Mouse (Mus musculus): ENCODE measurements around the gene Sbsn. TPM values are rescaled to one million over a fixed set of nuclear protein-coding genes. Genes with fewer than 3 reads are reported as not detected.
"Not testable (repeated sequence)": the region's sequence is repeated elsewhere in the genome, so short reads cannot be mapped to it uniquely, and the experiment has no call there.

Sbsn gene
- total RNA-seq (2015; ENCODE audit: low replicate concordance) (not detected in 2 replicates), total RNA-seq (2017; ENCODE audit: low replicate concordance) (not detected in 2 replicates)

DNA sequence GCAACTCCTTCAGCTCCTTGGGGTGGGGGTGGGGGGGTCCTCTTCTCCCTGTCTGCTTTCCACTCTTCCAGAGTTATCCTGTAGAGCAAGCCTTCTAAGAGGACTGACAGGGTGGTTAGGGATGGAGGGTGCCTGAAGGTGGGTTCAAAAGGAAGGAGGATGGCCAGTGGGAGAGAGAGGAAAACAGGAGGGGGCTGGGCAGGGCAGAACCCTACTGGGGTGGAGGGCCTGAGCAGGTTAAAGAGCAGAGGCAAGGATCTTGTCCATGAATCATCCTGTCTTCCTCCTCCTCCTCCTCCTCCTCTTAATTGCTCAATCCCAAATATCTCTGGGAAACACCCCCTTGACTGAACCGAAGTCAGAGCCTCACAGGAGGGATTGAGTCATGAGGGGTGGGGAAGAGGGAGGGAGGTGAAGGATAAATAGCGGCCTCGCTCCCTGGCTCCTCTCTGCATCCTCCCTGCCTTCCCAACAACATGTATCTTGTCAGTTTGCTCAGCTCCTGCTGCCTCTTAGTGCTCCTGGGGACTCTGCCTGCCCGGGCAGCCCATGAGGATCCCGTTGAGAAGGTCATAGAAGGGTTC, at the start of gene Sbsn:
Gene Sbsn, plus strand, starts transcription at position 386 of the 584 bp plus-strand sequence.
- no peak for ATAC-seq (replicated peaks; ENCODE audit: low FRiP score, poor library complexity, severe bottlenecking)

DNA sequence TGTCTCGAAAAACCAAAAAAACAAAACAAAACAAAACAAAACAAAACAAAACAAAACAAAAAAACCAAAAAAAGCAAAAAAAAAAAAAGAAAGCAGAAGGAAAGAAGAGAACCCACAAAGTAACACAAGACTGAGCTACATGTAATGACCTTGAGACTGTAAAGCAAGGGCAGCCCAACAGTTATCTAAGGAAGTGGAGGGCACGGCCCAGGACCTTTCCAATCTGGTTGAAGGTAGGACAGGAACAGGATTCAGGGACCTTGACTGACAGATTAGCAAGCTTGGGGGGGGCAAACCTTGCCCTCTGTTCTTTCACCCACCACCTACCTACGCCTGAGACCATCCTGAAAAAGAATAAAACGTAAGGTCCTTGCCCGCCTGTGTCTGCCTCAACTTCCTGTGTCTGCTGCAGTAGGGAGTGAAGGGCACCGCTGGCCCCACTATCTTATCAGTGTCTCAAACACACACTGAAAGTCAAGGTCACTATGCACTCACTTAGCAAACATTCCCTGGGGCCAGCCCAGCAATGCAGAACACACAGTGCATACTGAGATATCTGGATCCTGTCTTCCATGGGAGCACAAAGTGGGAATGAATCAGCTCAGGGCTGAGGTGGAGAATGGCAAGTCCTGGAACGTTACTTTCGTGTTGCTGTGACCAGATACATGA, 44.9 kb upstream of the Sbsn start:
- no peak for ATAC-seq (replicated peaks; ENCODE audit: low FRiP score, poor library complexity, severe bottlenecking)

DNA sequence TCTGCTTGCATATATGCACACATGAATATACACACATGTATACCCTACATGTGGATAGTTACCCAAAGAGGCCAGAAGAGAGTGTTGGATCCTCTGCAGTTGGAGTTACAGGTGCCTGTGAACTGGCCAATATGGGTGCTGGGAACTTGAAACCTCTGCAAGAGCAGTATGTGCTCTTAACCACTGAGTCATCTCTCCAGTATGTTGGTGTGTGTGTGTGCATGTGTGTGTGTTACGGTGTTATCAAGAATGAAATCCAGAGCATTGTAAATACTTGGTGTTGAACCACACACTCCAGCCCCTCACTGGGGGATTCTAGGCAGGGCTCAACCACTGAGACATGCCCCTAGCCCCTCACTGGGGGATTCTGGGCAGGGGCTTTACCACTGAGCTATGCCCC, 43.8 kb upstream of the Sbsn start:
- no peak for ATAC-seq (replicated peaks; ENCODE audit: low FRiP score, poor library complexity, severe bottlenecking)

DNA sequence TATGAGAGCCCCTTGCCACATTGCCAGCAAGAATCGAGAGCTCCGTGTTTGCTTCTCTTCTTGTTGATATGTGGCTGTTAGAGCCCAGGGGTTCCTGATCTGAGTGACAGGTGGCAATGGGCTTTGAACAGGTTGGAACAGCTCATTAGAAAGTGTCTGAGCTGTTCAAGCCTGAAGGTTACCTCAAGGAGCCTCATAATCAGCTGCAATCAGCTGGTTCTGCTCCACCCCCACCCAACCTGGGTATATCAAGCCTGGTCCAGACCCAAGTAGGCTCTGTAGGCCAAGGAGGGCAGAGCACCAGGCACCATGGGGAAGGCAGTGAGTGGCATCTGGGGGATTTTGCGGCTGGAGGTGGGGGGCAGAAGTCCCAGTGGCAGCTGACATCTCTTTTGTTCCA, 39.3 kb upstream of the Sbsn start, which contains the start of gene Atp4a:
Gene Atp4a, plus strand, starts transcription at position 268 of the 400 bp plus-strand sequence.
- ATAC-seq (replicated peaks; ENCODE audit: low FRiP score, poor library complexity, severe bottlenecking): no peak

DNA sequence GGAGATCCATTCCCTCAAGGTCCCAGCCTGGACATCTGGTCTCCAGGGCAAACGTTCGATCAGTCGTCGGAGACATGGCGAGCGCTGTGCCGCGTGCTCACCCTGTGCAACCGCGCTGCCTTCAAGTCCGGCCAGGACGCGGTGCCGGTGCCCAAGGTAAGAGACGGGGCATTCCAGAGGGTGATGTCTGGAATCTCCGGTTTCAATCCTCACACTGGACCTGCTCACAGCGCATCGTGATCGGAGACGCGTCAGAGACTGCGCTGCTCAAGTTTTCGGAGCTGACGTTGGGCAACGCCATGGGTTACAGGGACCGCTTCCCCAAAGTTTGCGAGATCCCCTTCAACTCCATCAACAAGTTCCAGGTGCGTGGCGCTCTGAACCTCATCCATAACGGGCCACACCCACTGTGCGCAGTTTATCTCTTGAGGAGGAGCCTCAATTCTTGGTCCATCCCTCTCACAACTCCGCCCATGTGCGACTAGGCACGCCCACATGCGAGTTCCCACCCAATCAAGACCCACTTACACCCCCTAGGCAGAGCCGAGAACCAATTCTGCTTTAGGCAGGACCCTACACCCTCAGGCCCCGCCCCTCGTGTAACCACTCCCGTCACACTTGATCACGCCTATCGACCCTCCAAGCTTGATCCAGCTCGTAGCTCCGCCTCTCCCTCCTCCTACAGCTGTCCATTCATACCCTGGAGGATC, 34.1 kb upstream of the Sbsn start:
- ATAC-seq (replicated peaks; ENCODE audit: low FRiP score, poor library complexity, severe bottlenecking): peak; percentile 84

DNA sequence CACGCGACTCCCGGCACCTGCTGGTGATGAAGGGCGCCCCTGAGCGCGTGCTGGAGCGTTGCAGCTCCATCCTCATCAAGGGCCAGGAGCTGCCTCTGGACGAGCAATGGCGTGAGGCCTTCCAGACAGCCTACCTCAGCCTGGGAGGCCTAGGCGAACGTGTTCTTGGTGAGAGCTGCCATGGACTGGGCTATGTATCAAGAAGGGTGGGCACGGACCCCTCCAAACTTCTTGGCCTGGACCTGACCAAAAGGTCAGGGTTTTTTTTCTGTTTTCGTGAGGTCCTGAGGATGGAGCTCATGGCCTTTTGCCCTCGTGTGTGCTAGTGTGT, 33.6 kb upstream of the Sbsn start:
- no peak for ATAC-seq (replicated peaks; ENCODE audit: low FRiP score, poor library complexity, severe bottlenecking)

DNA sequence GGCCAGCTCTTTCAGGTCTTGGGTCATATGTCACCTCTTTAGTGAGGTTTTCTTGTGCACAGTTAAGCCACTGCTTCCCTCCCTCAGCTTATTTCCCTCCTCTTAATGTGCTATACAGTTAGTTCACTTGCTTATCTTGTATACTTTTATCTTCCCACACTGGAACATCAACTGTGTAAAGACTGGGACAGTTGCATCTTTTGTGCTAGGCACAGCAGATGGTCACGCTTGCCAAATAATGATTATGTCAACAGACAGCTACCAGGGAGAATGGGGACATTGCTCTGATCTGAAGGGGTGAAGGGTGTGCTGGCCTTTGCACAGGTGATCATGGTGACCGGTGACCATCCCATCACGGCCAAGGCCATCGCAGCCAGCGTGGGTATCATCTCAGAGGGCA, 31.6 kb upstream of the Sbsn start:
- ATAC-seq (replicated peaks; ENCODE audit: low FRiP score, poor library complexity, severe bottlenecking): no peak

DNA sequence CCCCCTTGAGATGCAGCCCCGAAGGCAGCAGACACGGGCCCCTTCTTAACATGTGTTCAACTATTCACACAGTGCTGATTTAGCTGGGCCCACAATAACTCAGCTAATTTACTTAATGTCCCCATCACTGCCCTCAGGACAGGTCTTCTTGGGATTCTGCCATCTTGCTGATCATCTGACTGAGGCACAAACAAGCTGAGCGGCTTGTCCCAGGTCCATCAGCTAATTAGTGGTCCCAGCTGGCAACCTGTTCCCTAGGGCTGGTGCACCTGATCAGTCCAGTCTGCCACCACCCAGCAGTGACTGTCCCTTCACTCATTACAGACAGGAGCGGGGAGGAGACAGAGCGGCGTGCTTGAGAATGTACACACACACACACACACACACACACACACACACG, 30.0 kb upstream of the Sbsn start:
- ATAC-seq (replicated peaks; ENCODE audit: low FRiP score, poor library complexity, severe bottlenecking): no peak

DNA sequence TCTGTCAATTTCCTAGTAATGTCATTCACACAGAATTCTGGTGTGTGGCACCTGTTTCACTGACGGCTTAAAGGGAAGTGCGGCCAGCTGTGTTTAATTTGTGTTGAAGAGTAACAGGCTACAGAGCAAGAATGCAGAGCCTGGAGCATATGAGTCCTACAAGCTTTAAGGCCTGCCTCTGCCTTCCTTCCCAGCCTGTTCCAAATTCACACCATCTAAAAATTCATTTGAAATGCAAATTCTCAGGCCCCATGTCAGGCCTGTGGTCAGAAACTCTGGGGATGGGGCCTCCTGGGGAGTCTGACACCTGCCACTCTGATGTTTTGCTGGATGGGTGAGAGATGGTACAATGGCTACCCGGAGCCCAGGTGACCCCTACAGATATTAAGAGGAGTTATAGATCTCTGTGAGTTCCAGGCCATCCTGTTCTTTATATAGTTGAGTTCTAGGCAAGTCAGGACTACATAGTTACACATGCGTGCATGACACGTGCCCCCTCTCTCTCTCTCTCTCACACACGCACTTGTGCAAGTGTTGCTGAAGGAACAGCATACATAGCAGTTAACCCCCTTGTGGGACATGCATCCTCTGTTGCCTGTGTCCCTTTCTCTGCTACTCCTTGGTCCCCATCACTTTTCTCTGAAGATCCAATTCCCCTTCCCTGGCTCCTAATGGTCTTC, 27.9 kb upstream of the Sbsn start:
- no peak for ATAC-seq (replicated peaks; ENCODE audit: low FRiP score, poor library complexity, severe bottlenecking)

DNA sequence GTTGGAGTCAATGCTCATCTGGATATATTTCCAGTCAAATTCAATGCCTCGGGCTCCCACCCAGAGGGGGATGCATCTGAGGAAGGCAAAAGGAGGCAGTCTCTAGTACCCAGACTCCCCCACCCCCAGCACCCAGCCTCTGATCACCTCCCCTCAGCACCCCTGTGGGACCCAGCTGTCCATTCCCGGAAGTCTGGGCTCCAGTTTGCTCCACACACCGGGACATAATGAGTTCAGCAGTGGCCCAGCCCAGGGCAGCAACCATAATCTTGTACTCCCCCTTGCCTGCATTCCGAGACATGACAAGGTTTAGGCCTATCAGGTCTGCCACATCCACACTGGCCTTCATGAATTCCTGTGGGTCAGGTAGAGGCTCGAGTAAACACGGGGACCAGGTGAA, 23.1 kb upstream of the Sbsn start:
- ATAC-seq (replicated peaks; ENCODE audit: low FRiP score, poor library complexity, severe bottlenecking): no peak

DNA sequence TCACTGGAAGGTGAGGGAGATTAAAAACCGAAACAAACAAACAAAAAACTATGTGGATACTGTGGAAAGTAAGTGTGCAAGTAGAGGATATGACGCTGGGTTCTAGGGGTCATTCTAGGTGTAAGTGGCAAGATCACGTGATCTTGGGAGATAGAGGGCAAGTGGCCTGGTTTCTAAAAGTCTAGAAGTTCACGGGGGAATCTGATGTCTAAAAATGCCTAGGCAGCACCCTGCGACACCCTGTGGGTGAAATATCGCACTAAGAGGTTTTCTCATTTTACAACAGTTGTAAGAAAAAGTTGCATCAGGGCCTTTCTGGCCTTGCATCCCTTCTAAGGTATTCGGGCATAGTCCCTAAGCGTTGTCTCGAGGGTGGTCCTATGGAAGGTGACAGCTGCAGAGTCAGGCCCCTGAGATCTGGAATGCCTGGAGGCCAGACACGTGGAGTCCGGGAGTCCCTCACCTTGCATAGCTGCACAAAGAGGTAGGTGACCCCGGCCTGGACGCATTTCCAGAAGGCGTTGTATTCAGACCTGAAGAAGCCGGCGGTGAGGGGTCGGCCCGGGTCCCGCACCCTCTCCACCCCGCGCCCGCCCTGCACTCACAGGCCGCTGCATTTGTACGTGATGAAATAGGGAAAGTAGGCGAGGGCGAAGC, 22.4 kb upstream of the Sbsn start:
- no peak for ATAC-seq (replicated peaks; ENCODE audit: low FRiP score, poor library complexity, severe bottlenecking)

DNA sequence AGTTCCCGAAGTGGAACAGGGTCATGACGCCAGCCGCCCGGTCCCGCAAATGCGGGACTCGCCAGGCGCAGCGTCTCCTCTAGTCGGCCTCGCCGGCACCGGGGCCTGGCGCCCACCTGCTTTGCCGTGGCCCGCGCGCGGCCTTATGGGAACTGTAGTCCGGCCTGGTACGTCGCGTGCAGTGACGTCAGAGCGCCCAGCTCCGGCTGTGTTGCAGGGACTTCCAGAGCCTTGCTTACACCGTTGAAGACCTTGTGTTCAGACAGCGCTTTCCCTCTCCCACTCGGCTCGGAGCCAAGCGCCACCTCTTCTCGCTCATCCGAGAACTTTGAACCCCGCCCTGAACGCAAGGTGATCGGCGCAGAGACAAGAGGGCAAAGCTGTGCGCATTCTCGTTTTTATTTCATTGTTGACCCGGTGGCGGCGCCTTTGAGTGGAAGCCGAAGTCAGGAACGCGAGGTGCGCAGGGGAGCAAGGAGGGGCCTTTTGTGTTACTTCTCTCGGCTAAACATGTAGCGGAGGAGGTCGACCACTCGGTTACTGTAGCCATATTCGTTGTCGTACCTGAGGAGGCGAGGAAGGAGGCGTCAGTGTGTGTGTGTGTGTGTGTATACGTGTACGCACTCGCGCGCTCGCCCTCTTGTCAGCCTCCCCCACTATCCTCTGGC, 21.7 kb upstream of the Sbsn start, which contains the start of gene Tmem147:
Gene Tmem147, minus strand, starts transcription at position 145 of the 668 bp plus-strand sequence.
- ATAC-seq (replicated peaks; ENCODE audit: low FRiP score, poor library complexity, severe bottlenecking): peak; percentile 92

DNA sequence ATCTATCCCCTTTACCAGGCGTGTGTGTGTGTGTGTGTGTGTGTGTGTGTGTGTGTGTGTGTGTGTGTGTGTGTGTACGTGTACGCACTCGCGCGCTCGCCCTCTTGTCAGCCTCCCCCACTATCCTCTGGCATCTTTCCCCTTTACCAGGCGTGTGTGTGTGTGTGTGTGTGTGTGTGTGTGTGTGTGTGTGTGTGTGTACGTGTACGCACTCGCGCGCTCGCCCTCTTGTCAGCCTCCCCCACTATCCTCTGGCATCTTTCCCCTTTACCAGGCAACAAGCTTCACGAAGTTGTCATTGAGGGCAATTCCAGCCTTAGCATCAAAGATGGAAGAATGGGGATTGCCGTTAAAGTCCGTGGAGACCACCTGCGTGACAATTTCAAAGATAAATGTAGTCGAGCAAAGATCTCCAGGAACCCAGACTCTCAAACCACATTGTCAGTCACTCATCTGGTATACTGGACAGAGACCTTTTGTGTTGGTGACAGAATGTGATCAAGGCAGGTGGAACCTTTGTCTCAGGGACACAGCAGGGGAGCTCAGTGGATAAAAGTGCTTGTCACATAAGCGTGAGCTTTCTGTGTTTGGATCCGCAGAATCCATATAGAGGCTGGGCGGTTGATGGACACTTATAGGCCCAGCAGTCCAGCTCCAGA, 21.1 kb upstream of the Sbsn start:
- ATAC-seq (replicated peaks; ENCODE audit: low FRiP score, poor library complexity, severe bottlenecking): peak; percentile 22

DNA sequence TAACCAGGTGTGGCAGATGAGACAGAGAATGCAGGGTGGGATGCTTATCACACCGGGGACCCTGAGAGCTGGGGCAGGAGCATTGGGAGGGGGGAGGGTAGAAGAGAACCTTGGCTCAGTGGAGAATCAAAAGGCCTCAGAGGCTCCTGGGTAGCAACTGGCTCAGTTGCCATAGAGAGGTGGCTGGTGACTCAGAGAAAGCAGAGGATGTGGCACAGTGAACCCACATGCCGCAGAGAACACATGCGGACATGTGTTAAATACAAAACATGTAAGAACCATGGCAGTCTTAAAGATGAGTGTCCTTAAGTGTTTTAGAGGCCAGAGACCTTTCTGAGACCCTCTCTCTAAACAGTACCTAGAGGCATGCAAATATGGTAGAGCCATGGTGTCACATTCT, 15.1 kb upstream of the Sbsn start:
- ATAC-seq (replicated peaks; ENCODE audit: low FRiP score, poor library complexity, severe bottlenecking): no peak

DNA sequence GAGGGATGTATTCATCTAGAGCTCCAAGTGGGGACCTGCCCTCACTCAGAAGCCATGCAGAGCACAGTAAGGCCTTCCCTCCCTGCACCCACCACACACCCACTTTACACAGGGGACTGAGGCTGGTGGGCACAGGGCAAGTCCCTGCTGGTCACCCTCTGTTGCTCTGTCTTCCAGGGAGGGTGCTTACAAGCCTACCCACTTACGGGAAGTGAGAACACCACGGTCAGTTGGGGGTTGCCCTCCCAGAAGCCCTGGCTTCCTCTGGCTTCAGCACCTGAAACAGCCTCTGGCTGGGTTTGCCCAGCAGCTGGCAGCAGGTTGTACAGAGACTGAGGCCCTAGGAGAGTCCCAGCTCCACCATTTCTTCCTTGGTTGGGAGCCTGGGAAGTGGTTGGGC, 8.7 kb upstream of the Sbsn start:
- not testable (repeated sequence) for ATAC-seq (replicated peaks; ENCODE audit: low FRiP score, poor library complexity, severe bottlenecking)

DNA sequence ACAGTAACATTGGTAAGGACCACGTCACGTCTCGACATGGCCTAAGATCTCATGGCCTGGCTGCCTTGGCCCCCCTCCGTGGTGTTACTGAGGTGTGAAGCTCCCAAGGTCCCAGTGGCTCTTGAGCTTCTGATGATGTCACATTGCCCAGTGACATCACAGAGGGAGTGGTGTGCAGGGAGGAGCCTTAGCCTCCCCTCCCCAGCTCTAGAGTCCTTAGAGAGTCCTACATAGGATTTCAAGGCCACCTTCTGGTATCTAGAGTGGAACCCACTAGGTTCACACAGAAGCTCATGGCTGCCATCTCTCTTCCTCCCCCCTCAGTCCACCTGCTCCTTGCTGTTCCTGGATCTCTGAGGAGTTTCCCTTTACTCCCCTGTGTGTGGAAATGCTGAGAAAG, 7.7 kb upstream of the Sbsn start, which contains the start of gene Gapdhs:
Gene Gapdhs, minus strand, starts transcription at position 65 of the 400 bp plus-strand sequence.
- 0 out of 2 replicates have a peak, but pooled peaks have one; percentile 26 for ATAC-seq (replicated peaks; ENCODE audit: low FRiP score, poor library complexity, severe bottlenecking)

DNA sequence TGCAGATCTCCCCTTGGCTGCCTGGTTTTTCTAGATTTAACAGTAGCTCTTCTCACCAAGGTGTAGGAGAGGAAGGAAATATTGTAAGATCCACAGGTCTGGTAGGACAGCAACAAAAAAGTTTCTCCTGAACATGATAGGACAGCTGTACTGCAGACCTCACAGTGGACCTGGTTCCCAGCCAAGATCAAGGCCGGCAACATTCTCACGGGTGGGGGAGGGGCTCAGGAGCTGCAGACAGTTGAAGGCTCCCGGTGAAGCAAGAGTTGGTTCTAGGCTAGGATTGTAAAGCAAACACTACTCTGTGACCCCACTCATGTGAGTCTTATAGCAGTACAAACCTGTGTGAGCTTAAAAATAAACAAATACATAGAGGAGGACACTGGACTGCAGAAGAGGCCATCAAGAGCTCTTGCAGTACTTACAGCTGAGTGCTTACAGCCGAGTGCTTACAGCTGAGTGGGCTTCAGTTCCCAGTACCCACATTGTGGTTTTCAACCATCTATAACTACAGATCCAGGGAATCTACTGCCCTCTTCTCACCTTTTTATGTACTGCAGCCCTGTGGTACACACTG, 7.2 kb upstream of the Sbsn start:
- ATAC-seq (replicated peaks; ENCODE audit: low FRiP score, poor library complexity, severe bottlenecking): no peak

DNA sequence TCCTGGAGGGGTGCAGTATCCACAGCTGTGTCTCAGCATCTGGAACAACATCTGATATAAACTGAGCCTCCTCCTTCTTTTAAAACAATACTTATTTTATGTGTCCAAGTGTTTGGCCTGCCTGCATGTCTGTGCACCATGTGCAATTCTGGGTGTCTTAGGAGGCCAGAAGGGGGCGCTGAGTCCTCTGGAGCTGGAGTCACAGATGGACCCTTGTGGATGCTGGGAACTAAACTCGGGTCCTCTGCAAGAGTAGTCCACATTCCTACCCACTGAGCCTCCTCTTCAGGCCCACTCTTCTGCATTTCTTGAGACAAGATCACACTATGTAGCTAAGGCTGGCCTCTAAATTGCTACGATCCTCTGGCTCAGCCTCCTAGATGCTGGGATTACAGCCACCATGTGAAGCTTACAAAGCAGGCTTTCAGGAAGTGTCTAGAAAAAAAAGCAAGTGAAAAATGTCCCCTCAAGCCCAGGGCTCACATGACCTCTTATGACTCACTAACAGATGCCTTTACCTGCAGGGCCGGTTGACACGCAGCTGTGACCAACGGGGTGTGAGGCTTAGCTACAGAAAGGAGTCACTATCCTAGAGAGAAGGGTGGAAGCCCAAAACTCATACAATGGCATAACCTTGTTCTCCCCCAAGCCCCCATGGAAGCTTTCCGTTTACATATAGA, 3.6 kb upstream of the Sbsn start:
- no peak for ATAC-seq (replicated peaks; ENCODE audit: low FRiP score, poor library complexity, severe bottlenecking)

All from erythroid progenitor cell, adult 5-6 weeks (primary cell).